Mouse (Mus musculus): ENCODE measurements around the gene Zmiz1. TPM values are rescaled to one million over a fixed set of nuclear protein-coding genes. Genes with fewer than 3 reads are reported as not detected.

Zmiz1 gene
- total RNA-seq, 2 experiments from 2014 or later = 86.3 to 88.2 TPM

GRCm38 (mm10) chr14:25489336-25490078 is 30.5 kb downstream of the Zmiz1 start:
- no peak for DNase-seq (ENCODE audit: low spot score in 2 of 2)

- DNase-seq (ENCODE audit: low spot score in 2 of 2) = no peak
Measured at GRCm38 (mm10) chr14:25491961-25492360, 33.0 kb downstream of the Zmiz1 start.

GRCm38 (mm10) chr14:25492567-25493279 is 33.7 kb downstream of the Zmiz1 start:
- DNase-seq (ENCODE audit: low spot score in 2 of 2) = no peak

GRCm38 (mm10) chr14:25493301-25494241 is 34.6 kb downstream of the Zmiz1 start:
- peak; percentile 77 to 90 for DNase-seq (ENCODE audit: low spot score in 2 of 2)

GRCm38 (mm10) chr14:25494778-25495177 is 35.8 kb downstream of the Zmiz1 start:
- DNase-seq (ENCODE audit: low spot score in 2 of 2) = no peak

GRCm38 (mm10) chr14:25496116-25496515 is 37.1 kb downstream of the Zmiz1 start:
- peak; percentile 44 to 69 for DNase-seq (ENCODE audit: low spot score in 2 of 2)

GRCm38 (mm10) chr14:25496989-25497388 is 38.0 kb downstream of the Zmiz1 start:
- DNase-seq (ENCODE audit: low spot score in 2 of 2) = no peak

- DNase-seq (ENCODE audit: low spot score in 2 of 2) = peak in 1 of 2 experiments; percentile 52
Measured at GRCm38 (mm10) chr14:25497596-25497995, 38.6 kb downstream of the Zmiz1 start.

GRCm38 (mm10) chr14:25498367-25498766 is 39.4 kb downstream of the Zmiz1 start:
- DNase-seq (ENCODE audit: low spot score in 2 of 2) = no peak

- DNase-seq (ENCODE audit: low spot score in 2 of 2) = no peak
Measured at GRCm38 (mm10) chr14:25499526-25499925, 40.5 kb downstream of the Zmiz1 start.

- no peak for DNase-seq (ENCODE audit: low spot score in 2 of 2)
Measured at GRCm38 (mm10) chr14:25500511-25501120, 41.6 kb downstream of the Zmiz1 start.

- no peak for DNase-seq (ENCODE audit: low spot score in 2 of 2)
Measured at GRCm38 (mm10) chr14:25501481-25501880, 42.5 kb downstream of the Zmiz1 start.

- no peak for DNase-seq (ENCODE audit: low spot score in 2 of 2)
Measured at GRCm38 (mm10) chr14:25502355-25502754, 43.4 kb downstream of the Zmiz1 start.

GRCm38 (mm10) chr14:25504241-25504640 is 45.3 kb downstream of the Zmiz1 start:
- no peak for DNase-seq (ENCODE audit: low spot score in 2 of 2)

- no peak for DNase-seq (ENCODE audit: low spot score in 2 of 2)
Measured at GRCm38 (mm10) chr14:25505201-25505671, 46.3 kb downstream of the Zmiz1 start.

- DNase-seq (ENCODE audit: low spot score in 2 of 2) = no peak
Measured at GRCm38 (mm10) chr14:25508111-25508756, 49.2 kb downstream of the Zmiz1 start.

- DNase-seq (ENCODE audit: low spot score in 2 of 2) = no peak
Measured at GRCm38 (mm10) chr14:25508757-25509139, 49.8 kb downstream of the Zmiz1 start.

GRCm38 (mm10) chr14:25509450-25510129 is 50.6 kb downstream of the Zmiz1 start:
- no peak for DNase-seq (ENCODE audit: low spot score in 2 of 2)

- DNase-seq (ENCODE audit: low spot score in 2 of 2) = no peak
Measured at GRCm38 (mm10) chr14:25510362-25510761, 51.4 kb downstream of the Zmiz1 start.

GRCm38 (mm10) chr14:25510987-25511386 is 52.0 kb downstream of the Zmiz1 start:
- no peak for DNase-seq (ENCODE audit: low spot score in 2 of 2)

Measured in layer of hippocampus, adult 18-20 months (tissue).